Mouse (Mus musculus): ENCODE measurements around the gene Cwc15. TPM values are rescaled to one million over a fixed set of nuclear protein-coding genes. Genes with fewer than 3 reads are reported as not detected.

The Cwc15 gene
- polyA plus RNA-seq, 1 experiment from 2014 or later, result 111 TPM

- no peaks in the 10 kb centered on the region for H3K27me3 ChIP-seq (replicated peaks)
- H3K4me1 ChIP-seq, result no peaks in the 10 kb centered on the region
- WGBS, result 66% methylated on average over 10 of the region's 10 CpGs
- H3K9ac ChIP-seq, result no peak overlapping the region
- no peak overlapping the region for H3K27ac ChIP-seq (replicated peaks)
- H3K9me3 ChIP-seq, result no peaks in the 10 kb centered on the region
- H3K4me2 ChIP-seq, result no peak overlapping the region
- H3K4me3 ChIP-seq, result no peak overlapping the region
- peaks cover 94% of the 10 kb centered on the region for H3K36me3 ChIP-seq
- no peak for ATAC-seq (ENCODE audit: extremely low read depth, insufficient number of reproducible peaks, low FRiP score, low TSS enrichment)
Measured at GRCm38 (mm10) chr9:14559430-14559829, 59.0 kb downstream of the Cwc15 start.

DNA sequence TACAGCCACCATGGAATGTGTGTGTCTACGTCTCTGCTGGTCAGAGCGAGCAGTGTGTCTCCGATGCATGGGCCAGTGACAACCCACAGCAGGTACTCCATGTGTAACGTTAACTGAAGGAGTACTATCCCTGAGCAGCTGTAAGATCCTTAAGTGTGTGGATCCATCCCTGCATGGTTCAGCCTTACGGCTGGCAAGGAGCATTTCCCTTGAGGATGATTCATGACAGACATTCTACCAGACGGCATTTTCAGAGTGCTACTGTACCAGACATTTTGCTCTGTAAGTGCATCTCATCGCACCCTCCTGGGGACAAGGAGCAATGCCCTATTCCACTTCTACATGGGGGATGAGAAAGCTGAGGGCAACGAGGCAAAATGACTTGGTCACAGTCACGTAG lies 59.6 kb downstream of the Cwc15 start:
- ATAC-seq (ENCODE audit: extremely low read depth, insufficient number of reproducible peaks, low FRiP score, low TSS enrichment), result no peak
- H3K4me3 ChIP-seq, result no peak overlapping the region
- H3K4me1 ChIP-seq, result no peaks in the 10 kb centered on the region
- H3K9me3 ChIP-seq, result no peaks in the 10 kb centered on the region
- no peaks in the 10 kb centered on the region for H3K27me3 ChIP-seq (replicated peaks)
- H3K27ac ChIP-seq (replicated peaks), result no peak overlapping the region
- WGBS, result 87% methylated on average over 9 of the region's 9 CpGs
- H3K4me2 ChIP-seq, result no peak overlapping the region
- peaks cover 94% of the 10 kb centered on the region for H3K36me3 ChIP-seq
- no peak overlapping the region for H3K9ac ChIP-seq

Other genes starting within 250 kb of the Cwc15 start
- gene Sesn3, start 225.6 kb upstream of the Cwc15 start, polyA plus RNA-seq (2015; fragmentation: Nextera tagmentation; extraction: Ambion mirVana), result 10.1 and 11.9 TPM in 2 replicates
- 7.5 and 8.9 TPM in 2 replicates for gene Endod1, start 119.1 kb upstream of the Cwc15 start, polyA plus RNA-seq (2015; fragmentation: Nextera tagmentation; extraction: Ambion mirVana)
- gene Kdm4d, start 135 bp upstream of the Cwc15 start, polyA plus RNA-seq (2015; fragmentation: Nextera tagmentation; extraction: Ambion mirVana), result 0.19 TPM in 1 of 2 replicates, not detected in the other
- 15.3 and 15.7 TPM in 2 replicates for gene Amotl1, start 144.4 kb downstream of the Cwc15 start, polyA plus RNA-seq (2015; fragmentation: Nextera tagmentation; extraction: Ambion mirVana)
- 0.06 and 0.09 TPM in 2 replicates for gene Piwil4, start 240.1 kb downstream of the Cwc15 start, polyA plus RNA-seq (2015; fragmentation: Nextera tagmentation; extraction: Ambion mirVana)